Mouse (Mus musculus) ES-Bruce4 (cell line): ENCODE measurements around the gene Bcl2l10.
A peak's percentile ranks its signal among the peaks of the same experiment; 100 is the strongest.

ENCODE experiments used
- CTCF ChIP-seq: IDR thresholded peaks from one replicate; pipeline ENCODE4 v1.8.1; 2011; ENCODE audit warnings: low read depth, low read length
- POLR2A ChIP-seq: IDR thresholded peaks from one replicate; pipeline ENCODE4 v1.8.1; 2011; ENCODE audit warnings: low read length; ENCODE audit not compliant: insufficient read depth

DNA sequence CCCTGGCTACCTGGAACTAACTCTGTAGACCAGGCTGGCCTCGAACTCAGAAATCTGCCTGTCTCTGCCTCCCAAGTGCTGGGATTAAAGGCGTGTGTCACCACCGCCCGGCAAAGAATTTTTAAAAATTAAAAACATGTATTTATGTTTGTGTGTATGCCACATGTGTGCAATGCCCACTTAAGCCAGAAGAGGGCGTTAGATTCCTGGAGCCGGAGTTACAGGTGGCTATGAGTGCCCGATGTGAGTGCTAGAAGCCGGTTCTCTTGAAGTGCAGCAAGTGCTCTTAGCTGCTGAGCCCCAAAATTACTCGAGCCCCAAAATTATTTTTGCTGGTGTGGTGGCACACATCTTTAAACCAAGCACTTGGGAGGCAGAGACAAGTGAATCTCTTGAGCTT, 36.2 kb downstream of the Bcl2l10 start:
- TF ChIP-seq CTCF, result peak; percentile 50
- no peak for TF ChIP-seq POLR2A
